Mouse (Mus musculus) midbrain, postnatal 0 days (tissue): ENCODE data around the gene Steap4. TPM values are rescaled to one million over a fixed set of nuclear protein-coding genes. Genes with fewer than 3 reads are reported as not detected.

Source experiments
- ATAC-seq: fragments of 200-750 bp; cut with Nextera tagmentation; 2 replicates; pipeline ENCODE4 v1.8.0; 2017; ENCODE audit warnings: moderate number of reproducible peaks, mild to moderate bottlenecking, moderate TSS enrichment, moderate library complexity; ENCODE audit not compliant: low FRiP score
- DNase-seq: peaks from one replicate; pipeline ENCODE4 v3.0.0-alpha.2; 2015; ENCODE audit warnings: low spot score
- H3K27ac ChIP-seq: fragments of 300-500 bp; sonication (generic); 2 replicates; pipeline ENCODE4 v1.5.1; 2014; ENCODE audit warnings: low read depth, mild to moderate bottlenecking, low read length, mixed read lengths
- H3K27me3 ChIP-seq: fragments of 300-500 bp; sonication (generic); 2 replicates; pipeline ENCODE4 v1.6.1; 2014; ENCODE audit warnings: low read length, control low read depth, mixed read lengths; ENCODE audit not compliant: insufficient read depth
- H3K36me3 ChIP-seq: fragments of 300-500 bp; sonication (generic); 2 replicates; pipeline ENCODE4 v1.6.1; 2014; ENCODE audit warnings: low read length, control low read depth, mixed read lengths; ENCODE audit not compliant: insufficient read depth
- H3K4me1 ChIP-seq: fragments of 300-500 bp; sonication (generic); 2 replicates; pipeline ENCODE4 v1.6.1; 2014; ENCODE audit warnings: mild to moderate bottlenecking, control low read depth, antibody characterized with exemption, low read length, mixed read lengths; ENCODE audit not compliant: insufficient read depth
- H3K4me2 ChIP-seq: fragments of 300-500 bp; sonication (generic); 2 replicates; pipeline ENCODE4 v1.6.1; 2014; ENCODE audit warnings: low read depth, mild to moderate bottlenecking, low read length, mixed read lengths; ENCODE audit not compliant: poor library complexity, severe bottlenecking
- H3K4me3 ChIP-seq: fragments of 300-500 bp; sonication (generic); 2 replicates; pipeline ENCODE4 v1.5.1; 2014; ENCODE audit warnings: low read depth, mild to moderate bottlenecking, low read length, moderate library complexity
- H3K9ac ChIP-seq: fragments of 300-500 bp; sonication (generic); replicated peaks from 2 replicates; pipeline ENCODE4 v1.6.1; 2014; ENCODE audit warnings: mild to moderate bottlenecking, low read length, moderate library complexity, mixed read lengths; ENCODE audit not compliant: poor library complexity, severe bottlenecking
- H3K9me3 ChIP-seq: fragments of 300-500 bp; sonication (generic); 2 replicates; pipeline ENCODE4 v1.6.1; 2016; ENCODE audit warnings: low read length, control low read depth
- CTCF ChIP-seq: IDR thresholded peaks from 2 replicates; pipeline ENCODE4 v1.5.1; 2016; ENCODE audit warnings: antibody characterized with exemption, mild to moderate bottlenecking
- WGBS: fragments of 180-500 bp; shearing (Covaris S2); extraction: QIAGEN DNeasy Blood & Tissue Kit; methylation state at CpG from one replicate; pipeline ENCODE4 v1.1.7; 2014; 5-methylcytosine and 5-hydroxymethylcytosine counted together
- polyA plus RNA-seq: library from polyadenylated mRNA; unstranded; fragments of >200 nt; fragmentation: Nextera tagmentation; extraction: Ambion mirVana; gene quantifications from 2 replicates; pipeline ENCODE4 v1.2.1, GENCODE M21; 2015
- total RNA-seq: library from RNA; depleted of rRNA; stranded (reverse); fragments of >200 nt; gene quantifications from 2 replicates; pipeline ENCODE4 v1.2.3, GENCODE M21; 2014; rRNA removed

Gene Steap4
- total RNA-seq (0.44 and 0.57 TPM in 2 replicates), polyA plus RNA-seq (0.15 and 0.18 TPM in 2 replicates)

DNA sequence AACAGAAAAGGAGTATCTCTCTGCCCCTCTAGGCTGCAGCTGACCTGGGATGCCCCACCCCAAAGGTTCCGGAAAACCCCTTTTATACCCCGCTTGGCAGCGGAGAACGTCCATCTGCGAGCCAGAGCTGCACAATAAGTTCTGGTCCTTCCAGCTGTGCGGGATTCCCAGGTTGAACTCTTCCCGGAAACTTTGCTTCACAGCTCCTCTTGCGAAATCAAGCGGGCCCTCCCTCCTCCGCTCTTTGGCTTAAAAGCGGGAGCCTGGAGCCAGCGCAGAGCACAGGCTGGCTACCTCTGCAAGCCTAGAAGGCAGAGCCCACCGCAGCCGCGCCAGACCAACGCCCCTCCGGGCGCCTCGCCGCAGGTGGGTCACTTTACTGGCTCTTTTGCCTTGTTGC lies at the start of gene Steap4:
TSS of gene Steap4 (plus strand) at position 282 of the 400 bp plus-strand sequence.
- DNase-seq: no peak
- no peaks in the 10 kb centered on the region for H3K4me1 ChIP-seq
- WGBS: 4% methylated on average over 20 of the region's 20 CpGs
- no peak for ATAC-seq
- H3K27ac ChIP-seq: no peak within 1 kb of the TSS
- TF ChIP-seq CTCF: no peak
- H3K4me3 ChIP-seq: peak within 1 kb of the TSS; percentile 27
- H3K9ac ChIP-seq: no peak within 1 kb of the TSS
- H3K36me3 ChIP-seq: no peaks in the 10 kb centered on the region
- H3K4me2 ChIP-seq: peak within 1 kb of the TSS; percentile 56
- H3K9me3 ChIP-seq: no peaks in the 10 kb centered on the region
- 0 out of 2 replicates have a peak, but pooled peaks cover 4% of the 10 kb centered on the region for H3K27me3 ChIP-seq

- H3K27ac ChIP-seq: no peak overlapping the region
- ATAC-seq: no peak
- H3K4me2 ChIP-seq: no peak overlapping the region
- no peaks in the 10 kb centered on the region for H3K4me1 ChIP-seq
- H3K27me3 ChIP-seq: no peaks in the 10 kb centered on the region
- no peak for DNase-seq
- H3K9ac ChIP-seq: no peak overlapping the region
- no peak overlapping the region for H3K4me3 ChIP-seq
- TF ChIP-seq CTCF: peak; percentile 20; the same call in 1 of the 2 replicates
- no peaks in the 10 kb centered on the region for H3K9me3 ChIP-seq
- 70% methylated on average over 3 of the region's 3 CpGs for WGBS
- H3K36me3 ChIP-seq: no peaks in the 10 kb centered on the region
Observed at GRCm38 (mm10) chr5:7911975-7912374, 48.3 kb upstream of the Steap4 start.

DNA sequence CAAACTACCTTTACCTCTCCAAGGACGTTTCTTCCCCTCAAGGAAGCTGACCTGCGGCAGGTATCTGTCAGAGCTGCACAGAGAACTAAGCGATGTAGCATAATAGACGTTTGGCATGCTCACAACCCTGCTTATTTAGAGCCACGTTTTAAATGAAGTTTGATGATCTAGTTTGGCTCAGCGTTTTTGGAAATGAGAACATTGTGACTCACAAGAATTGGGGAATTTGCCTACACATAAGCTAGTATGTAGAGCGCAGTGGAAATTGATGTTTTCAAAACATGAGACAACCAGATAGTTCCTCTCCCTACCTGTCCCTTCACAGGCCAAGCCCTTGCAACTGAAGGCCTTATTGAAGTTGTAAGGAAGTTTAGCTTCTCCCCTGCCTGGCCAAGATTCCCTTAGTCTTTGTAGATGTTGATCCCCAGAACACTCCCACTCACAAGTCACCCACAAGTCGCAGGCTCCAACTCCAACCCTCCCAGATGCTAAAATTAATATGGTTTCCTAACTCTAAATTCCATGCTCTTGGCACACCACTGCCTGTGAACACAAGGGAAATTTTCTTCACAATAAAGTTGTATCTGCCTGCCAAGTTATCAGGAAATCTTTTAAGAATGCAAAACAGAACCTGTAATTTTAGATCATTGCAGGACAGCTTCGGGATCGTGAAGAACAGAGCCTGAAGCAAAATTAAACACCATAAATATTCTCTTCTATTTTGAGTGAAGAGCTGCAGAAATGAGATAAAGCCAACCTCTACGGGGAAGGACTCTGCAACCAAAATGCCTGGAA lies 42.6 kb upstream of the Steap4 start:
- DNase-seq: no peak
- Histone ChIP-seq H3K9ac (no peak overlapping the region), H3K36me3 (no peaks in the 10 kb centered on the region), H3K9me3 (no peaks in the 10 kb centered on the region), H3K4me3 (no peak overlapping the region), H3K27me3 (no peaks in the 10 kb centered on the region), H3K4me2 (no peak overlapping the region), H3K4me1 (no peaks in the 10 kb centered on the region), H3K27ac (no peak overlapping the region)
- 81% methylated on average over 11 of the region's 11 CpGs for WGBS
- ATAC-seq: no peak
- no peak for TF ChIP-seq CTCF

DNA sequence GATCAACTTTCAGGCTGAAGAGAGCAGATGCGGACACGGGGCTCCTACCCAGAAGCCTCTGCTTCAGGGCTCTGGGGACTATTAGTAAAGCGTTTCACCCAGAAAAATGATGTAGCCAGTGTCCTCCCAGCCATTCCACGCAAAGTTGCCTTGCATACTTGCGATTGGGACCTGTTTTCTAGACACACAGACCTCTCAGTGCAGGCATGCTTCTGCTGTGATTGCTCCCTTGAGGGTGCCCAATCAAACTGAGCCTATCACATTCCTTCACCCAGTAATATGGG lies 42.0 kb upstream of the Steap4 start:
- H3K9ac ChIP-seq: no peak overlapping the region
- no peaks in the 10 kb centered on the region for H3K36me3 ChIP-seq
- H3K4me3 ChIP-seq: no peak overlapping the region
- H3K27me3 ChIP-seq: no peaks in the 10 kb centered on the region
- H3K4me1 ChIP-seq: no peaks in the 10 kb centered on the region
- DNase-seq (no peak), ATAC-seq (no peak)
- WGBS: 88% methylated on average over 5 of the region's 5 CpGs
- H3K4me2 ChIP-seq: no peak overlapping the region
- no peak overlapping the region for H3K27ac ChIP-seq
- H3K9me3 ChIP-seq: no peaks in the 10 kb centered on the region
- no peak for TF ChIP-seq CTCF

DNA sequence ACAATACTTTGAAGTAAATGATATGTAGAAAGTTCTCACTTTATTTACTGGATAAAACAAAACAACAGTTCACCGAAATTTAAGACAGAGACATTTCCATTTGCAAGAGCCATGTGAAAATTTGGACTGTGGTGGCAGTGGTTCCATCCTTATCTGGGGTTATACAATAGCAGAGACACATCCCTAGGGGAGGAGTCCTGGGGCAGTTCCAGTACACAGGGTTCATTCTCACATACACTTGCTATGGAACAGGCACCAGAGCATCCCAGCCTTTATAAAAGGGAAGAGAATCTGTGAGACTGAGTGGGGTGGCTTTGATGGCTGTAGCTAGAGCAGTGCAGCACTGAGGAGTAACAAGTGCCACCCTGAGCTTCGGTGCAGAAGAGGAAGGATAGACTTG lies 40.6 kb upstream of the Steap4 start:
- ATAC-seq (no peak), DNase-seq (no peak)
- H3K9ac ChIP-seq: no peak overlapping the region
- H3K4me3 ChIP-seq: no peak overlapping the region
- no peak overlapping the region for H3K4me2 ChIP-seq
- no peaks in the 10 kb centered on the region for H3K36me3 ChIP-seq
- no peaks in the 10 kb centered on the region for H3K27me3 ChIP-seq
- H3K9me3 ChIP-seq: no peaks in the 10 kb centered on the region
- H3K27ac ChIP-seq: no peak overlapping the region
- no peak for TF ChIP-seq CTCF
- 87% methylated on average over 2 of the region's 2 CpGs for WGBS
- no peaks in the 10 kb centered on the region for H3K4me1 ChIP-seq

DNA sequence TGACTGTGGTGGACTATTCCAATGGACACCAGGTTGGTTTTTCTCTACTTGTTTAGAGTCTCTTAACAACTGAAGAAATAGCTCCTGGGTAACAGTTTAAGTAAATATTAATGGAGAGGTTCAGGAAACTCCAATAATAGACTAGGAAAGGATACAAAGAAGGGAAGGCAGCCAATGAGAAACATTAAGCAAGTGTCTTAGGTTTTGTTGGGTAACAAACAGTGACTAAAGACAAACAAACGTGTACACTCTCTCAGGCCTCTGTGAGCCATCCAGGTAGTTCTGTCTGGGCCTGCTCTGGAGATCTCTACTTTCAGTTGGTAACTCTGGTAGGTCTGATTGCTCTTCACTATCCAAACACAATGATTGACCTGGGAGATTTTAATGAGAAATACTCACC lies 37.5 kb upstream of the Steap4 start:
- no peak overlapping the region for H3K27ac ChIP-seq
- H3K9ac ChIP-seq: no peak overlapping the region
- no peaks in the 10 kb centered on the region for H3K4me1 ChIP-seq
- no peaks in the 10 kb centered on the region for H3K9me3 ChIP-seq
- DNase-seq: no peak
- no peak for TF ChIP-seq CTCF
- WGBS: 87% methylated on average over 1 of the region's 1 CpGs
- H3K4me2 ChIP-seq: no peak overlapping the region
- no peaks in the 10 kb centered on the region for H3K27me3 ChIP-seq
- no peaks in the 10 kb centered on the region for H3K36me3 ChIP-seq
- ATAC-seq: no peak
- H3K4me3 ChIP-seq: no peak overlapping the region
